10 mouse cellular contexts compared by ENCODE assay signal in the genomic region with DNA sequence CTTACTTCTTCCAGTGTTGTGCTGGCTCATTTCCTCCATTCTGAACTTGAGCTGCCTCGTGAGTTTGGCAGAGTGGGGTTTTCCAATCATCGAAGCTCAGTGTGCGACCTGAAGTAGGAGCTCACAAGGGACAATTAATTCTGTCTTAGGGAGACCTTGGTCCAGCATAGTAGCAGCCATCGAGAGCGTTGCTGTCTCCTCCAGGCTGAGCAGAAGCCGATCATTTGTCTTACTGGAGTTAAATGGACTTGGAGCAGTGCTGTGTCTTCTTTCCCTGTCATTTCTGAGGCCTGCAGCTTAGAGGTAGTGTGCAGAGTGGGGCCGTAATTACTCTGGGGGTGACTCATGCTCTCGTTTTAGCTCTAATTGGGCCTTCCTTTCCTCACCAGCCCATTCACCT.
DNase-seq lines count a peak whose midpoint lies in the region; ATAC-seq lines count a peak whose summit lies in the region.
"Had no signal": no experiment of that assay in that cellular context is flagged by ENCODE, and none has a peak within 500 bp of the region (broad histone marks: within the 10 kb centered on the region; RNA-seq: fewer than 3 reads in every experiment).

No protein-coding gene starts in this region.

- 60% methylated on average over 8 of the region's 8 CpGs for WGBS in heart, embryonic 11.5 days (ENCODE audit: insufficient replicate concordance)
- 86% methylated on average over 8 of the region's 8 CpGs for WGBS in midbrain, embryonic 10.5 days
- 80% methylated on average over 8 of the region's 8 CpGs for WGBS in midbrain, embryonic 16.5 days
- WGBS in embryonic facial prominence, embryonic 13.5 days = 53% methylated on average over 8 of the region's 8 CpGs
- WGBS in stomach, embryonic 15.5 days = 58% methylated on average over 8 of the region's 8 CpGs

- H3K9me3 ChIP-seq in heart, embryonic 11.5 days (replicated peaks; ENCODE audit: control insufficient read depth, low read length) = no peaks in the 10 kb centered on the region
- no peaks in the 10 kb centered on the region for H3K9me3 ChIP-seq in midbrain, embryonic 10.5 days (replicated peaks)
- H3K9me3 ChIP-seq in midbrain, embryonic 16.5 days (replicated peaks; ENCODE audit: control insufficient read depth, low read length, poor library complexity, severe bottlenecking) = no peaks in the 10 kb centered on the region
- H3K9me3 ChIP-seq in embryonic facial prominence, embryonic 13.5 days = 0 out of 2 replicates have a peak, but pooled peaks cover 3% of the 10 kb centered on the region
- no peaks in the 10 kb centered on the region for H3K9me3 ChIP-seq in stomach, embryonic 15.5 days

- ATAC-seq in heart, embryonic 11.5 days (replicated peaks; ENCODE audit: insufficient number of reproducible peaks, low FRiP score, low TSS enrichment) = no peak
- ATAC-seq in midbrain, embryonic 16.5 days = no peak
- no peak for ATAC-seq in embryonic facial prominence, embryonic 13.5 days (ENCODE audit: insufficient number of reproducible peaks, insufficient read depth, low FRiP score, low TSS enrichment, low read depth)
- ATAC-seq in stomach, embryonic 15.5 days (ENCODE audit: insufficient read depth, low FRiP score, low read depth) = no peak

- peak overlapping the region; percentile 17; the same call in 1 of the 2 replicates for H3K27ac ChIP-seq in heart, embryonic 11.5 days (ENCODE audit: low read depth, low read length)
- peak overlapping the region; percentile 13; the same call in 1 of the 2 replicates for H3K27ac ChIP-seq in midbrain, embryonic 10.5 days (replicated peaks)
- no peak overlapping the region for H3K27ac ChIP-seq in midbrain, embryonic 16.5 days (ENCODE audit: low read length)
- peak overlapping the region; percentile 90 for H3K27ac ChIP-seq in embryonic facial prominence, embryonic 13.5 days
- H3K27ac ChIP-seq in stomach, embryonic 15.5 days = 0 out of 2 replicates have a peak overlapping the region, but pooled peaks have one; percentile 11
- H3K27ac ChIP-seq: hindbrain, embryonic 14.5 days had no signal

- no peaks in the 10 kb centered on the region for H3K36me3 ChIP-seq in heart, embryonic 11.5 days (ENCODE audit: control insufficient read depth, insufficient read depth, low read length)
- no peaks in the 10 kb centered on the region for H3K36me3 ChIP-seq in midbrain, embryonic 10.5 days
- no peaks in the 10 kb centered on the region for H3K36me3 ChIP-seq in midbrain, embryonic 16.5 days (ENCODE audit: control insufficient read depth, insufficient read depth, low read length)
- H3K36me3 ChIP-seq in embryonic facial prominence, embryonic 13.5 days = peaks cover 4% of the 10 kb centered on the region; the same call in 1 of the 2 replicates
- H3K36me3 ChIP-seq in stomach, embryonic 15.5 days = no peaks in the 10 kb centered on the region

- H3K4me2 ChIP-seq in heart, embryonic 11.5 days = no peak overlapping the region
- H3K4me2 ChIP-seq in midbrain, embryonic 16.5 days (ENCODE audit: low read length) = no peak overlapping the region
- H3K4me2 ChIP-seq in embryonic facial prominence, embryonic 13.5 days = no peak overlapping the region
- no peak overlapping the region for H3K4me2 ChIP-seq in stomach, embryonic 15.5 days
- H3K4me2 ChIP-seq: hindbrain, embryonic 14.5 days had no signal

- DNase-seq in heart, postnatal 25 days (ENCODE audit: low spot score) = no peak
- DNase-seq in midbrain, embryonic 10.5 days (ENCODE audit: low spot score) = no peak
- no peak for DNase-seq in kidney, adult 18-20 months
- DNase-seq in urinary bladder, postnatal 10 days (ENCODE audit: low spot score) = no peak
- DNase-seq: kidney, postnatal 4 days had no signal

- H3K4me3 ChIP-seq in heart, embryonic 11.5 days (ENCODE audit: low read depth, low read length) = no peak overlapping the region
- no peak overlapping the region for H3K4me3 ChIP-seq in midbrain, embryonic 10.5 days
- H3K4me3 ChIP-seq in midbrain, embryonic 16.5 days (ENCODE audit: low read depth, low read length) = no peak overlapping the region
- H3K4me3 ChIP-seq in embryonic facial prominence, embryonic 13.5 days = no peak overlapping the region
- no peak overlapping the region for H3K4me3 ChIP-seq in stomach, embryonic 15.5 days (replicated peaks)

- intact Hi-C loops in heart, postnatal 25 days (cut with DNase I) = no loop called here

- no peaks in the 10 kb centered on the region for H3K27me3 ChIP-seq in heart, embryonic 11.5 days (ENCODE audit: control insufficient read depth, insufficient read depth, low read length)
- no peaks in the 10 kb centered on the region for H3K27me3 ChIP-seq in midbrain, embryonic 10.5 days (ENCODE audit: low read depth, poor library complexity, severe bottlenecking)
- H3K27me3 ChIP-seq in midbrain, embryonic 16.5 days (ENCODE audit: control insufficient read depth, insufficient read depth, low read depth, low read length) = no peaks in the 10 kb centered on the region
- H3K27me3 ChIP-seq in embryonic facial prominence, embryonic 13.5 days = no peaks in the 10 kb centered on the region
- H3K27me3 ChIP-seq in stomach, embryonic 15.5 days (replicated peaks) = no peaks in the 10 kb centered on the region

- no peak overlapping the region for H3K9ac ChIP-seq in heart, embryonic 11.5 days (ENCODE audit: low read depth, low read length)
- no peak overlapping the region for H3K9ac ChIP-seq in midbrain, embryonic 16.5 days (ENCODE audit: low read depth, low read length)
- H3K9ac ChIP-seq in embryonic facial prominence, embryonic 13.5 days = no peak overlapping the region
- no peak overlapping the region for H3K9ac ChIP-seq in stomach, embryonic 15.5 days
- H3K9ac ChIP-seq: hindbrain, embryonic 14.5 days had no signal

- peaks cover 20% of the 10 kb centered on the region for H3K4me1 ChIP-seq in heart, embryonic 11.5 days (ENCODE audit: control insufficient read depth, insufficient read depth, low read length)
- H3K4me1 ChIP-seq in midbrain, embryonic 10.5 days = peaks cover 24% of the 10 kb centered on the region
- no peaks in the 10 kb centered on the region for H3K4me1 ChIP-seq in midbrain, embryonic 16.5 days (ENCODE audit: control insufficient read depth, insufficient read depth, low read length)
- H3K4me1 ChIP-seq in embryonic facial prominence, embryonic 13.5 days = peaks cover 59% of the 10 kb centered on the region
- H3K4me1 ChIP-seq in stomach, embryonic 15.5 days = peaks cover 21% of the 10 kb centered on the region
